Mouse (Mus musculus): ENCODE measurements around the gene Gpnmb. TPM values are rescaled to one million over a fixed set of nuclear protein-coding genes. Genes with fewer than 3 reads are reported as not detected.

Gene Gpnmb
- total RNA-seq, 2 experiments from 2014 or later: 0.39 to 0.43 TPM

DNA sequence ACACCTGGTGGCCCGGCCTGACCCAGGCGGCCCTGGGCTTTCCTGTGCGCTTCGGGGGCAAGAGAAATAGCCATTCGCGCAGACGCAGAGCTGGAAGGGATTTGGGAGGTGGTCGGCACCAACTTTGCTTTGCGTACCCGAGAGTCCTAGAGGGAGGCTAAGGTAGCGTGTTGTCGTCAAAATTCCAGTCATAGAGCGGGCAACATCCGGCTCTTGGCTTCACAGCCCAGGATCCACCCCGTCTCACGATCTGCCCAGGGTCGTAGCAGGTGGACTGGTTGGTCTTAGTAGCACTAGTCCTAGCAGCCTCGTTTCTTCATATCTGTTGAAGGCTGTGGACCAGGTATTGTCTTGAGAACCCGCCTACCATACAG, 37.8 kb downstream of the Gpnmb start:
- peak in 1 of 2 experiments; percentile 43 for DNase-seq (ENCODE audit: extremely low spot score in 1 of 2, low spot score in 2 of 2)
- intact Hi-C loops (cut with DNase I): loop anchor here (5.0 kb wide), 1 partner anchor 133 kb away; no protein-coding TSS in a partner anchor

DNA sequence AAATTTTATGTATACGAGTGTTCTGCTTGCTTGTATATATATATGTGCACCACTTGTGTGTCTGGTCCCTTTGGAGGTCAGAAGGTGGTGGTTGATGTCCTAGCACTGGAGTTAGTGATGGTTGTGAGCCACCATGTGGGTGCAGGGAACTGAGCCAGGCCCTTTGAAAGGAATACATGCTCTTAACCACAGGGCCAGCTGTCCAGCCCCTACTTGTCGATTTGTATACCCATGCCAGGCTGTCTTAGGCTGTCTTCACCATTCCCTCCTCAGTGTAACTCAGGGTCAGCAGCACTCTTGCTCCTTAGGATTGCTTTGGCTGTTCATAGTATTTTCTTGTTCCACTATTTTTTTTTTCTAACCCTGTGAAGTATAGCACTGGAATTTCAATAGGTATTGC, 41.5 kb downstream of the Gpnmb start:
- no peak for DNase-seq (ENCODE audit: extremely low spot score in 1 of 2, low spot score in 2 of 2)
- intact Hi-C loops (cut with DNase I): no loop called here

GRCm38 (mm10) chr6:49079313-49079712, 43.0 kb downstream of the Gpnmb start:
- intact Hi-C loops (cut with DNase I): no loop called here
- no peak for DNase-seq (ENCODE audit: extremely low spot score in 1 of 2, low spot score in 2 of 2)

DNA sequence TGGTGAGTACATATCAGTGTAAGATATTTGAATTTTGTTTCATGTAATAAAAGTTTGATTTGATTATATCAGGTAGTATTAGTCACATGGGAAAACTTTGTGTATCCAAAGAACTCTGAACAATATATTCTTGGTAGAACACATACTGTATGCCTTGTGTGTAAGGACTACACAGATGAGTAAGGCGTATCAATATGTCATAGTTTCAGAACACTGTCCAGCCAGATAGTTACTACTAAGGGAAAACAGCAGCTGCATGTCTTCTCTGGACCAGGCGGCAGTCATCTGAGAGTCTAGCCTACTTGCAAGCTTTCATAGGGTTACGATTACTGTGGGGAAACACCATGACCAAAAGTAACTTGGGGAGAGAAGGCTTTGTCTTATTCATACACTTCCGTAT, 46.7 kb downstream of the Gpnmb start:
- intact Hi-C loops (cut with DNase I): no loop called here
- no peak for DNase-seq (ENCODE audit: extremely low spot score in 1 of 2, low spot score in 2 of 2)

DNA sequence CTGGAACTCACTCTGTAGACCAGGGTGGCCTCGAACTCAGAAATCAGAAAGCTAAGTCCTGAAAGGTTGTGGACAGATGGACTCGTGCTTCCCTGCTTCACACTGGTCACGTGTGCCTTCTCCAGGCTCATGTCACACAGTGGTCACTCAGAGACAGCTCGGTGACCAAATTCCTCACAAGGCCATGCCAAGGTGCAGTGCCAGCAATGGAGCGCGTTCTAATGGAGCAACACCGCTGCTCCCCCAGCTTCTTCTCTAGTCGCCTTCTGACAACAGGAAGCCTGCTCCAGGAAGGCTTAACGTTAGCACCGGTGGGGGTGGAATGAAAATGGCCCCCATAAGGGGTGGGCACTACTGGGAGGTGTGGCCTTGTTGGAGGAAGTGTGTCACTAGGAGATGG, 58.6 kb downstream of the Gpnmb start:
- no peak for DNase-seq (ENCODE audit: extremely low spot score in 1 of 2, low spot score in 2 of 2)
- intact Hi-C loops (cut with DNase I): no loop called here

DNA sequence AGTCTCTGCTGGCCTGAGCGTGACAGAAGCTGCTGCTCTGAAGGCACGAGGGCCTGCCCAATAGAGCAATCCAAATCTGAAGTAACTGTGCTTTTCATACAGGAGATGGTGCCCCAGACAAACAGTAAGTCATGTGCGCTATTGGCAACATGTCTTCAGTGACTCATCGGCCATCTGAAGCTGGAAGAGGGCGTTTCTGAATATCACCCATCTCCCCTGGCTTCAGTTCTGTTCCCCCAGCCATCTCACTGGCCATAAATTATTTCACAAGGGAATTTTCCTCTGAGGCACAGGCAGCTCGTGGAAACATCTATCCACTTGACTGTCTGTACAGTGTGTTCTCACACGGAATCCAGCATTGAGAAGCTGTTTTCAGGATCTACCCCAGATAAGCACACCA, 60.1 kb downstream of the Gpnmb start:
- intact Hi-C loops (cut with DNase I): no loop called here
- no peak for DNase-seq (ENCODE audit: extremely low spot score in 1 of 2, low spot score in 2 of 2)

GRCm38 (mm10) chr6:49096933-49097461, 60.7 kb downstream of the Gpnmb start:
- DNase-seq (ENCODE audit: extremely low spot score in 1 of 2, low spot score in 2 of 2): peak; percentile 76 to 87
- intact Hi-C loops (cut with DNase I): no loop called here

DNA sequence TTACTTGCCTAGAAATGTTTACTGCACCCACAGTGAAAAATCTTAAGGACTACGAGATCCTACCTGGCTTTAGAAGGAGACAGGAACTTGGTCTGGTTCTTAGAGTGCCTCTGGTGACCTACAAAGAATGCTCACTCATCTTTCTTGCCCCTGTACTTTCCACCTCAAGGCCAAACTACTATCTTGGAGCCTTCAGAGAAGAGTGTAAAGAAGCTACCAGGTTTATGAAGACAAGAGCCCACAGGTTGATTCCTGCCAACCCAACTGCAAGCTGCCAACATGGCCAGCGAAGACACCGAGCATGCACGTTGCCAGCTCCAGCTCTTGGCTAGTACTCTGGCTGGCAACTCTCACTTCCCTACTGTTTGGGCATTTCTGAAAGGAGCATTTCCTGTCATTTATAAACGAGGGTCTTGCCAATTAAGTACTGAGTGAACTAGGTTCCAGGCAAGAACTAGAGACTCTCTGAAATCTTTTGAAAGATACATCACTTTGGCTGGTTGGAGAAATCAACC, 61.3 kb downstream of the Gpnmb start:
- intact Hi-C loops (cut with DNase I): no loop called here
- DNase-seq (ENCODE audit: extremely low spot score in 1 of 2, low spot score in 2 of 2): peak in 1 of 2 experiments; percentile 33

GRCm38 (mm10) chr6:49099086-49099485, 62.7 kb downstream of the Gpnmb start:
- DNase-seq (ENCODE audit: extremely low spot score in 1 of 2, low spot score in 2 of 2): no peak
- intact Hi-C loops (cut with DNase I): no loop called here

DNA sequence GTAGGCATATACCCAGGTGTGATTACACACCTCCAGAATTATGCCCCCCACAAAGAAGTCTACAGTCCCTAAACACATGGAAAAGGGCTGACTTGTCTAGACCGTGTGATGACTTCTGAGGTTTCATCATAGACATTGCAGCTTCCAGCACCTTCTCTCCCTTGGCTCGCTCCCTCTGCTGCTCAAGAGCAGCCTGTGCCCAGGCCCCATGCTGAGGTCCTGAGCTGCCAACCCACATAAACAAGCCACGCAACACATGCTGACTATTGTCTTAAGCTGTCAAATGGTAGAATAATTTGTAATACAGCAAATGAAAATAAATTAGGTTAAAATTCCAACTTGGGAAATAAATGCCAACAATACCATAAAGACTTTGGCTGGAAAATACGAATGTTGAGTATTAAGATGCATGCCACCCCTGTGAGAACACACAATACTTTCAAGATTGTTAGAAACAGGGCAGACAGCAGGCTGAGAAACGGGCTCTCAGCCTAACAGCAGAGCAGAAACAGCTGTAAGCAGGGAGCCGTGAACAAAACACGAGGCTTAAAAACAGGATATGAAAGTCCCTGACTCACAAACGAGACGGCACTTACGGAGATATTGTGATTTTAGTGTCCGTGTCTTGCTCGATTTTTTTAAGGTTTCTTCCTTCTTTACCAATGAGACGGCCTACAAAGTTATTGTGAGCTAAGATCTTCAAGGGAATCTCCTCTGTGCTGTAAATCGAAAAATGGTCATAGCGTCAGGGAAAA, 70.6 kb downstream of the Gpnmb start:
- no peak for DNase-seq (ENCODE audit: extremely low spot score in 1 of 2, low spot score in 2 of 2)
- intact Hi-C loops (cut with DNase I): no loop called here

GRCm38 (mm10) chr6:49109196-49109595, 72.8 kb downstream of the Gpnmb start:
- intact Hi-C loops (cut with DNase I): no loop called here
- DNase-seq (ENCODE audit: extremely low spot score in 1 of 2, low spot score in 2 of 2): no peak

GRCm38 (mm10) chr6:49113895-49114294, 77.5 kb downstream of the Gpnmb start:
- intact Hi-C loops (cut with DNase I): no loop called here
- DNase-seq (ENCODE audit: extremely low spot score in 1 of 2, low spot score in 2 of 2): no peak

DNA sequence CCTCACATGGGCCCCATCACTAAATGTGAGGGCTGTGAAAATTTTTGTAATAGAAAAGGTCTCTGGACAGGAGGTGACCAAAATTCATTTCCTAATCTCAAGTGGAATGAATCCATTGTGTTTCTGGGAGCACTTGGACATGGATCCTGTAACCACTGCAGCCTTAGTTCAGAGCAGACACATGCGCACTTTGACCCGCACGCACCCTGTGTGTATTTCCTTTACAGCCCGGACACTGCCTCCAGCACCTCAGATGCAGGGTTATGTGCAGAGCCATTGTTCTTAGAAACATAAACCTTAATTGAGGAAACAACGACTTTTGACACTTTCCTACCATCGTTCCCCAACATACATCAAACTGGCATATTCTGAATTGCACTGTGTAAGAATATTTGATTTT, 78.1 kb downstream of the Gpnmb start:
- no peak for DNase-seq (ENCODE audit: extremely low spot score in 1 of 2, low spot score in 2 of 2)
- intact Hi-C loops (cut with DNase I): no loop called here

- DNase-seq (ENCODE audit: extremely low spot score in 1 of 2, low spot score in 2 of 2): no peak
- intact Hi-C loops (cut with DNase I): no loop called here
Observed at GRCm38 (mm10) chr6:49115550-49115949, 79.2 kb downstream of the Gpnmb start.

- DNase-seq (ENCODE audit: extremely low spot score in 1 of 2, low spot score in 2 of 2): no peak
- intact Hi-C loops (cut with DNase I): no loop called here
Observed at GRCm38 (mm10) chr6:49116241-49116640, 79.9 kb downstream of the Gpnmb start.

DNA sequence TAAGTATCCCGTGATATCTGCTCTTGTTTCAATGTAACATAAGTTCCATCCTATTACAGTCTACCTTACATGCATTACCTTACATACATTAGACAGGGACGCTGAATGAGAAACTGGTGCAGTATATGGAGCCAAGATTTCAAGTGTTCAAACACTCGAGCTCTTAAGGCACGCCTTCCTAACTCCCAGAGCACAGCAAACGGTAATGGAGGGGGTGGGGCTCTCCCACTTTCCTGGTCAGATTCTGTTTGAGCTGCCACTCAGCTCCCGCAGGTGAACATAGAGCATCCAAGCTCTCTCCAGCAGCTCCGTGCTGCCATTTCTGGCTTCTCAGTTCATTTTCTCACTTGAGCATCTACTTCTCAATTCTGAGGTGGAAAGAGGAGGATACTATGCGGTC, 82.1 kb downstream of the Gpnmb start:
- no peak for DNase-seq (ENCODE audit: extremely low spot score in 1 of 2, low spot score in 2 of 2)
- intact Hi-C loops (cut with DNase I): no loop called here

DNA sequence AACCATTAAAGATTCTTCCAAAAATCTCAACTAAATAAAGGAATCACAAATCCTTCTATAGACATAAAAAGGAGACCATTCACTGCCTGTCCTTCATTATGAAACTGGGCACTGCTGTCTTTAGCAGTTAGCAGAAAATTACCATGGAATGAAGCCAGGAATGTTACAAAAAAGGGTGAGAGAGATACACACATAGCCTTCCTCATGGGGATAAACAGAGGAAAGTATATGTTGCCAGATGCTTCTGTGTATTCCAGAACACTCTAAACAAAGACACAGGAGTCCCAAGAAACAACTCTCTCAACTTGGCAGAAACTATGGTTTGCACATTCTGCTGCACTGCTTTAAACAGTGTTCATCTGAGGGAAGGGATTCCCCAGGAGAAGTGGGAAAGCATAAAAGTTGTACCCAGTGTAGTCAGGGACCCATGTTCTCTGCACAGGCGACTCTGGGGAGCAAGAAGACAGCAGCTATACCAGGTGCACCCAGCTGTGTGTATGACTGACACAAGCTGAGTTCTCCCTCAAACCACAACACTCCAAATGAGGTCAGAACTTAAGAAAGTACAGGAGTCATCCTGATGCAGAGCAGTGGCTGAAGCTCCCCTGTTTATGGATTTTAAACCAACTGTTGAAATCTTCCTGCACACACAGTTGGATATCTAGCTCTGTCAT, 83.3 kb downstream of the Gpnmb start:
- no peak for DNase-seq (ENCODE audit: extremely low spot score in 1 of 2, low spot score in 2 of 2)
- intact Hi-C loops (cut with DNase I): no loop called here

DNA sequence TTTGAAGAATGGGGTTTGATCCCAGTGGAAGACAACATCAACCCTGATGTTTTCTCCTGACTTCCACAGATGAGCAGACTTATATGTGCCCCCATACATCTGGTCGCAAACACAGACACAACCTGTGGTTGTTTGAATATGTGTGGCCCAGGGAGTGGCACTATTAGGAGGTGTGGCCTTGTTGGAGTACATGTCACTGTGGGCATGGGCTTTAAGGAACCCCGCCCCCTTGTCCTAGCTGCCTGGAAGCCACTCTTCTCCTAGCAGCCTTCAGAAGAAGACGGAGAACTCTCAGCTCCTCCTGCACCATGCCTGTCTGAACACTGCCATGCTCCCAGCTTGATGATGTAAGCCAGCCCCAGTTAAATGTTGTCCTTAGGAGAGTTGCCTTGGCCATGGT, 84.0 kb downstream of the Gpnmb start:
- no peak for DNase-seq (ENCODE audit: extremely low spot score in 1 of 2, low spot score in 2 of 2)
- intact Hi-C loops (cut with DNase I): no loop called here

All from left cerebral cortex, postnatal 10 days (tissue).